Mouse (Mus musculus) liver, embryonic 13.5 days (tissue): Measurements from ENCODE around the gene Fgd4. TPM values are rescaled to one million over a fixed set of nuclear protein-coding genes. Genes with fewer than 3 reads are reported as not detected.
"Not testable (repeated sequence)": the region's sequence is repeated elsewhere in the genome, so short reads cannot be mapped to it uniquely, and the experiment has no call there.

Experiments used
- ATAC-seq: fragments of 200-750 bp; cut with Nextera tagmentation; 2 replicates; pipeline ENCODE4 v1.8.0; 2017; ENCODE audit warnings: low read depth, mild to moderate bottlenecking, moderate number of reproducible peaks, moderate library complexity
- DNase-seq: peaks from one replicate; pipeline ENCODE4 v3.0.0; 2022
- H3K27ac ChIP-seq: fragments of 300-500 bp; sonication (generic); 2 replicates; pipeline ENCODE4 v1.5.1; 2015; ENCODE audit warnings: moderate library complexity, mild to moderate bottlenecking, inconsistent platforms
- H3K27me3 ChIP-seq: fragments of 300-500 bp; sonication (generic); 2 replicates; pipeline ENCODE4 v1.6.1; 2015; ENCODE audit warnings: mild to moderate bottlenecking, inconsistent platforms
- H3K36me3 ChIP-seq: fragments of 300-500 bp; sonication (generic); 2 replicates; pipeline ENCODE4 v1.6.1; 2015; ENCODE audit warnings: mild to moderate bottlenecking, inconsistent platforms
- H3K4me1 ChIP-seq: fragments of 300-500 bp; sonication (generic); replicated peaks from 2 replicates; pipeline ENCODE4 v1.6.1; 2015; ENCODE audit warnings: inconsistent platforms
- H3K4me2 ChIP-seq: fragments of 300-500 bp; sonication (generic); 2 replicates; pipeline ENCODE4 v1.6.1; 2015; ENCODE audit warnings: inconsistent platforms, mild to moderate bottlenecking, moderate library complexity
- H3K4me3 ChIP-seq: fragments of 300-500 bp; sonication (generic); replicated peaks from 2 replicates; pipeline ENCODE4 v1.5.1; 2015; ENCODE audit warnings: mild to moderate bottlenecking, inconsistent platforms
- H3K9ac ChIP-seq: fragments of 300-500 bp; sonication (generic); 2 replicates; pipeline ENCODE4 v1.6.1; 2015; ENCODE audit warnings: mild to moderate bottlenecking, inconsistent platforms
- H3K9me3 ChIP-seq: fragments of 300-500 bp; sonication (generic); replicated peaks from 2 replicates; pipeline ENCODE4 v1.6.1; 2016; ENCODE audit warnings: inconsistent platforms
- WGBS: fragments of 180-500 bp; shearing (Covaris S2); methylation state at CpG from one replicate; pipeline ENCODE4 v1.1.7; 2015; ENCODE audit not compliant: insufficient replicate concordance; 5-methylcytosine and 5-hydroxymethylcytosine counted together
- polyA plus RNA-seq: library from polyadenylated mRNA; unstranded; fragments of >200 nt; fragmentation: Nextera tagmentation; extraction: Ambion mirVana; gene quantifications from 2 replicates; pipeline ENCODE4 v1.2.1, GENCODE M21; 2015

Fgd4 gene
- polyA plus RNA-seq, 1 experiment from 2014 or later = 1.7 TPM

GRCm38 (mm10) chr16:16485523-16486043 is 114.8 kb downstream of the Fgd4 start:
- WGBS = 61% methylated on average over 1 of the region's 1 CpGs
- Histone ChIP-seq H3K27ac (no peak overlapping the region), H3K4me2 (no peak overlapping the region), H3K4me3 (no peak overlapping the region), H3K4me1 (no peaks in the 10 kb centered on the region), H3K27me3 (no peaks in the 10 kb centered on the region), H3K9me3 (no peaks in the 10 kb centered on the region), H3K36me3 (no peaks in the 10 kb centered on the region), H3K9ac (no peak overlapping the region)
- DNase-seq = no peak
- ATAC-seq = no peak

- no peak overlapping the region for H3K4me3 ChIP-seq
- no peaks in the 10 kb centered on the region for H3K9me3 ChIP-seq
- no peak overlapping the region for H3K9ac ChIP-seq
- no peaks in the 10 kb centered on the region for H3K36me3 ChIP-seq
- H3K27ac ChIP-seq = no peak overlapping the region
- ATAC-seq (no peak), DNase-seq (no peak)
- no peaks in the 10 kb centered on the region for H3K4me1 ChIP-seq
- no peak overlapping the region for H3K4me2 ChIP-seq
- H3K27me3 ChIP-seq = no peaks in the 10 kb centered on the region
- WGBS = 78% methylated on average over 4 of the region's 4 CpGs
These were observed 115.7 kb downstream of the Fgd4 start for GRCm38 (mm10) chr16:16484601-16485000.

- not testable (repeated sequence) for ATAC-seq, H3K4me1 ChIP-seq
- 76% methylated on average over 10 of the region's 10 CpGs for WGBS
These were observed 126.9 kb downstream of the Fgd4 start for GRCm38 (mm10) chr16:16473451-16473850.

GRCm38 (mm10) chr16:16450021-16450420 is 150.3 kb downstream of the Fgd4 start:
- H3K27ac ChIP-seq = no peak overlapping the region
- DNase-seq (no peak), ATAC-seq (no peak)
- H3K36me3 ChIP-seq = no peaks in the 10 kb centered on the region
- no peaks in the 10 kb centered on the region for H3K27me3 ChIP-seq
- WGBS = 49% methylated on average over 1 of the region's 1 CpGs
- no peak overlapping the region for H3K4me3 ChIP-seq
- H3K9ac ChIP-seq = no peak overlapping the region
- no peaks in the 10 kb centered on the region for H3K9me3 ChIP-seq
- H3K4me2 ChIP-seq = no peak overlapping the region
- no peaks in the 10 kb centered on the region for H3K4me1 ChIP-seq

More at GRCm38 (mm10) chr16:16473451-16473850, 126.9 kb downstream of the Fgd4 start:
- H3K9ac ChIP-seq, H3K36me3 ChIP-seq, DNase-seq, H3K27me3 ChIP-seq, H3K27ac ChIP-seq, H3K9me3 ChIP-seq, H3K4me3 ChIP-seq, H3K4me2 ChIP-seq: not testable (repeated sequence)

- no peak for ATAC-seq
- DNase-seq = no peak
- Histone ChIP-seq H3K4me2 (no peak overlapping the region), H3K27me3 (no peaks in the 10 kb centered on the region), H3K4me3 (no peak overlapping the region), H3K9me3 (no peaks in the 10 kb centered on the region), H3K9ac (no peak overlapping the region), H3K36me3 (0 out of 2 replicates have a peak, but pooled peaks cover 4% of the 10 kb centered on the region), H3K4me1 (no peaks in the 10 kb centered on the region), H3K27ac (no peak overlapping the region)
- WGBS = 15% methylated on average over 1 of the region's 1 CpGs
These were observed 161.9 kb downstream of the Fgd4 start for GRCm38 (mm10) chr16:16438436-16438835.

GRCm38 (mm10) chr16:16422456-16422855 is 177.9 kb downstream of the Fgd4 start:
- H3K4me1 ChIP-seq = no peaks in the 10 kb centered on the region
- no peak overlapping the region for H3K4me2 ChIP-seq
- H3K4me3 ChIP-seq = no peak overlapping the region
- no peak for ATAC-seq
- H3K9ac ChIP-seq = no peak overlapping the region
- no peaks in the 10 kb centered on the region for H3K36me3 ChIP-seq
- WGBS = 64% methylated on average over 2 of the region's 2 CpGs
- no peak overlapping the region for H3K27ac ChIP-seq
- H3K9me3 ChIP-seq = no peaks in the 10 kb centered on the region
- DNase-seq = no peak
- H3K27me3 ChIP-seq = no peaks in the 10 kb centered on the region

- not testable (repeated sequence) for ATAC-seq, H3K4me3 ChIP-seq, H3K27ac ChIP-seq, DNase-seq, H3K36me3 ChIP-seq, H3K4me1 ChIP-seq, H3K9me3 ChIP-seq, H3K9ac ChIP-seq, H3K4me2 ChIP-seq, H3K27me3 ChIP-seq
- 61% methylated on average over 9 of the region's 9 CpGs for WGBS
These were observed 233.1 kb downstream of the Fgd4 start for GRCm38 (mm10) chr16:16367217-16367616.

Other genes with a start within 250 kb of the Fgd4 start
- gene Dnm1l, start 241.6 kb downstream of the Fgd4 start, polyA plus RNA-seq = 27.3 and 30.9 TPM in 2 replicates
- gene Olfr19, start 75.9 kb upstream of the Fgd4 start, polyA plus RNA-seq = not detected in 2 replicates
- gene Spag6l, start 228.9 kb upstream of the Fgd4 start, polyA plus RNA-seq = 0.28 TPM in 1 of 2 replicates, not detected in the other